Mouse (Mus musculus) MEL (cell line): ENCODE results near the gene Fam160a1. TPM values are rescaled to one million over a fixed set of nuclear protein-coding genes. Genes with fewer than 3 reads are reported as not detected.

Source experiments
- DNase-seq: peaks from one replicate; pipeline ENCODE4 v3.0.0; 2011; ENCODE audit warnings: low read depth, low spot score
- H3K27ac ChIP-seq: 2 replicates; pipeline ENCODE4 v1.5.1; 2012; ENCODE audit warnings: low read depth, mild to moderate bottlenecking, control low read depth, low read length, moderate library complexity; ENCODE audit not compliant: control insufficient read depth
- H3K27me3 ChIP-seq, 2 experiments: fragments of 150-350 bp in 1 of 2; sonication (generic) in 1 of 2; 2 replicates each; pipeline ENCODE4 v1.6.1; 2012; ENCODE audit warnings: low read length in 2 of 2, mild to moderate bottlenecking in 2 of 2, improper control_type of control experiment in 1 of 2, moderate library complexity in 1 of 2; ENCODE audit not compliant: insufficient read depth in 2 of 2, control insufficient read depth in 1 of 2
- H3K36me3 ChIP-seq, 2 experiments: 2 replicates each; pipeline ENCODE4 v1.6.1; 2012 to 2014; ENCODE audit warnings: low read length in 2 of 2, improper control_type of control experiment in 1 of 2, inconsistent platforms in 1 of 2, mild to moderate bottlenecking in 1 of 2; ENCODE audit not compliant: insufficient read depth in 2 of 2, control insufficient read depth in 1 of 2
- H3K4me1 ChIP-seq, 2 experiments: fragments of 150-350 bp in 1 of 2; sonication (generic) in 1 of 2; 2 replicates each; pipeline ENCODE4 v1.6.1; 2012; ENCODE audit warnings: low read length in 2 of 2, improper control_type of control experiment in 1 of 2, mild to moderate bottlenecking in 1 of 2; ENCODE audit not compliant: insufficient read depth in 2 of 2, control insufficient read depth in 1 of 2
- H3K4me3 ChIP-seq, 2 experiments: fragments of 150-350 bp in 1 of 2; sonication (generic) in 1 of 2; 2 replicates each; pipeline ENCODE4 v1.5.1; 2012; ENCODE audit warnings: low read depth in 2 of 2, low read length in 2 of 2, mild to moderate bottlenecking in 2 of 2, moderate library complexity in 2 of 2, control low read depth in 1 of 2, improper control_type of control experiment in 1 of 2; ENCODE audit not compliant: control insufficient read depth in 1 of 2, insufficient read depth in 1 of 2
- H3K79me2 ChIP-seq: 2 replicates; pipeline ENCODE4 v1.6.1; 2012; ENCODE audit warnings: mild to moderate bottlenecking, low read length, moderate library complexity; ENCODE audit not compliant: control insufficient read depth, poor library complexity, insufficient read depth
- H3K9ac ChIP-seq: 2 replicates; pipeline ENCODE4 v1.6.1; 2012; ENCODE audit warnings: low read depth, mild to moderate bottlenecking, control low read depth, low read length, moderate library complexity; ENCODE audit not compliant: control insufficient read depth, poor library complexity, severe bottlenecking
- H3K9me3 ChIP-seq: fragments of 150-350 bp; sonication (generic); replicated peaks from 2 replicates; pipeline ENCODE4 v1.6.1; 2012; ENCODE audit warnings: mild to moderate bottlenecking, low read length, improper control_type of control experiment, moderate library complexity; ENCODE audit not compliant: insufficient read depth
- BHLHE40 ChIP-seq: IDR thresholded peaks from 2 replicates; pipeline ENCODE4 v1.6.1; 2012; ENCODE audit warnings: low read depth, mild to moderate bottlenecking, inconsistent platforms, low read length, improper control_type of control experiment, borderline replicate concordance
- CHD2 ChIP-seq: IDR thresholded peaks from 2 replicates; pipeline ENCODE4 v1.6.1; 2011; ENCODE audit warnings: low read length, improper control_type of control experiment
- ELF1 ChIP-seq: IDR thresholded peaks from 2 replicates; pipeline ENCODE4 v1.6.1; 2014; ENCODE audit warnings: low read depth, mild to moderate bottlenecking, inconsistent platforms, low read length, improper control_type of control experiment, moderate library complexity
- EP300 ChIP-seq, 2 experiments: IDR thresholded peaks; 2 replicates each; pipeline ENCODE4 v1.6.1; 2011; ENCODE audit warnings: improper control_type of control experiment in 2 of 2, low read length in 2 of 2, low read depth in 1 of 2, mild to moderate bottlenecking in 1 of 2
- ETS1 ChIP-seq: IDR thresholded peaks from 2 replicates; pipeline ENCODE4 v1.6.1; 2012; ENCODE audit warnings: low read depth, mild to moderate bottlenecking, inconsistent platforms, low read length, improper control_type of control experiment, moderate library complexity
- GABPA ChIP-seq: IDR thresholded peaks from 2 replicates; pipeline ENCODE4 v1.6.1; 2012; ENCODE audit warnings: low read depth, mild to moderate bottlenecking, inconsistent platforms, low read length, improper control_type of control experiment, moderate library complexity
- GATA1 ChIP-seq: IDR thresholded peaks from 2 replicates; pipeline ENCODE4 v1.6.1; 2011; ENCODE audit warnings: low read depth, low read length, improper control_type of control experiment
- JUND ChIP-seq: IDR thresholded peaks from 2 replicates; pipeline ENCODE4 v1.6.1; 2011; ENCODE audit warnings: low read depth, mild to moderate bottlenecking, improper control_type of control experiment, low read length
- KAT2A ChIP-seq: conservative IDR thresholded peaks from 2 replicates; pipeline ENCODE4 v1.6.1; 2012; ENCODE audit warnings: low read depth, low read length, improper control_type of control experiment, inconsistent platforms
- MAX ChIP-seq: IDR thresholded peaks from 2 replicates; pipeline ENCODE4 v1.6.1; 2011; ENCODE audit warnings: low read length, improper control_type of control experiment
- MEF2A ChIP-seq: IDR thresholded peaks from 2 replicates; pipeline ENCODE4 v1.6.1; 2014; ENCODE audit warnings: low read depth, mild to moderate bottlenecking, inconsistent platforms, low read length, improper control_type of control experiment; ENCODE audit not compliant: poor library complexity, insufficient replicate concordance, severe bottlenecking; ENCODE audit errors: extremely low read depth
- MXI1 ChIP-seq: IDR thresholded peaks from 2 replicates; pipeline ENCODE4 v1.6.1; 2011; ENCODE audit warnings: mild to moderate bottlenecking, low read depth, low read length, improper control_type of control experiment
- MYC ChIP-seq: IDR thresholded peaks from 2 replicates; pipeline ENCODE4 v1.6.1; 2011; ENCODE audit warnings: low read depth, mild to moderate bottlenecking, low read length, improper control_type of control experiment, moderate library complexity
- POLR2AphosphoS2 ChIP-seq: IDR thresholded peaks from 2 replicates; pipeline ENCODE4 v1.6.1; 2011; ENCODE audit warnings: low read length, improper control_type of control experiment
- TAL1 ChIP-seq: IDR thresholded peaks from 2 replicates; pipeline ENCODE4 v1.6.1; 2012; ENCODE audit warnings: mild to moderate bottlenecking, inconsistent platforms, low read length, moderate library complexity, mixed read lengths
- TCF12 ChIP-seq: IDR thresholded peaks from 2 replicates; pipeline ENCODE4 v1.6.1; 2014; ENCODE audit warnings: low read depth, mild to moderate bottlenecking, inconsistent platforms, low read length, improper control_type of control experiment, moderate library complexity
- ZC3H11A ChIP-seq: IDR thresholded peaks from 2 replicates; pipeline ENCODE4 v1.6.1; 2012; ENCODE audit warnings: low read depth, mild to moderate bottlenecking, inconsistent platforms, low read length, improper control_type of control experiment
- ZKSCAN1 ChIP-seq: IDR thresholded peaks from 2 replicates; pipeline ENCODE4 v1.6.1; 2012; ENCODE audit warnings: low read depth, mild to moderate bottlenecking, inconsistent platforms, low read length, improper control_type of control experiment, moderate library complexity
- polyA plus RNA-seq, 2 experiments: library from polyadenylated mRNA; stranded (reverse) in 1 of 2; unstranded in 1 of 2; fragments of >175 nt in 1 of 2; fragments of >200 nt in 1 of 2; gene quantifications; 2 replicates each; pipeline versions ENCODE4 v1.2.1 to v1.2.4; 2012; ENCODE audit warnings: low replicate concordance in 2 of 2, low read depth in 1 of 2; ENCODE audit not compliant: insufficient read length in 2 of 2, insufficient read depth in 1 of 2, missing spikeins in 1 of 2
- total RNA-seq: library from RNA; depleted of rRNA; stranded (reverse); fragments of 300-350 nt; gene quantifications from 2 replicates; pipeline ENCODE4 v1.2.3, GENCODE M21; 2012

Gene Fam160a1
- total and polyA plus RNA-seq, 3 experiments: not detected

GRCm38 (mm10) chr3:85679312-85679933 lies 137.7 kb downstream of the Fam160a1 start:
- DNase-seq: peak; percentile 18
- Histone ChIP-seq H3K4me3 (no peak overlapping the region), H3K27ac (no peak overlapping the region), H3K27me3 (peaks cover 0 to 2% of the 10 kb centered on the region in 2 experiments; a peak in 2 of 4 replicates), H3K36me3 (no peaks in the 10 kb centered on the region), H3K79me2 (no peaks in the 10 kb centered on the region), H3K4me1 (no peaks in the 10 kb centered on the region), H3K9me3 (no peaks in the 10 kb centered on the region), H3K9ac (no peak overlapping the region)
- TF ChIP-seq CHD2 (no peak), MXI1 (no peak), ETS1 (no peak), ELF1 (no peak), TAL1 (no peak), GATA1 (no peak), BHLHE40 (no peak), MEF2A (no peak), TCF12 (no peak)

- H3K36me3 ChIP-seq: no peaks in the 10 kb centered on the region
- no peaks in the 10 kb centered on the region for H3K9me3 ChIP-seq
- no peak overlapping the region for H3K9ac ChIP-seq
- no peak overlapping the region for H3K27ac ChIP-seq
- no peak for TF ChIP-seq JUND
- TF ChIP-seq ZC3H11A: no peak
- TF ChIP-seq TAL1: no peak
- no peak for TF ChIP-seq GABPA
- no peak for TF ChIP-seq KAT2A
- no peak for TF ChIP-seq MYC
- no peak for TF ChIP-seq ZKSCAN1
- TF ChIP-seq MAX: no peak
- TF ChIP-seq EP300 (IDR thresholded peaks at IDR 0.05; ENCODE audit: low read depth in 1 of 2, low read length in 2 of 2): no peak
- TF ChIP-seq POLR2AphosphoS2: no peak
- no peak for TF ChIP-seq TCF12
- no peak for TF ChIP-seq ETS1
- H3K27me3 ChIP-seq: peaks cover 0 to 2% of the 10 kb centered on the region in 2 experiments; a peak in 1 of 4 replicates
- no peaks in the 10 kb centered on the region for H3K79me2 ChIP-seq
- no peaks in the 10 kb centered on the region for H3K4me1 ChIP-seq
- H3K4me3 ChIP-seq: no peak overlapping the region
- no peak for DNase-seq
Observed at GRCm38 (mm10) chr3:85677952-85678351, 139.1 kb downstream of the Fam160a1 start.
